ENCODE assay signal across 16 mouse cellular contexts in the genomic region with DNA sequence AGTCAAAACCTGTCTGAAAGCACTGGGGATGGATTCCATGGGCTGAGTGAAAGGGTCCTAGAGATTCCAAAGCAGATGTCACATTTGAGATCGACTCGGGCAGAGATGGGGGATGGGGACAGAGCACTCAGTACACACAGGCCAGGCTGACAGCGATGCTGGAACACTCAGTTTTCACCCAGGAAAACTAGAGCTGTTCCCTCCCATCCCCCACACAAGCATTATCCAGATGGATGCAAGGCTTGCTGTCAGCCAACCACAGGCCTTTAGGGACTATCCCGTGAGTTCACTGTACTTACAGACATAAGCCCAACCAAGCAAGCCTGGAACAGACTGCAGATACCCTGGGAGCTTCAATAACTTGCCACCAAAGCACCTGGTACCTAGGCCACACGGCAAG. TPM values are rescaled to one million over a fixed set of nuclear protein-coding genes. Genes with fewer than 3 reads are reported as not detected.
"Had no signal": no experiment of that assay in that cellular context is flagged by ENCODE, and none has a peak within 500 bp of the region (broad histone marks: within the 10 kb centered on the region; RNA-seq: fewer than 3 reads in every experiment).

No protein-coding gene starts in this region.

- DNase-seq: kidney, adult 9 months; kidney, postnatal 14 days; kidney, postnatal 4 days; liver, embryonic 13.5 days; lung, adult 2 months; lung, postnatal 14 days; lung, postnatal 4 days; midbrain, embryonic 14.5 days; right cerebral cortex, postnatal 25 days; spleen, adult 18-20 months; thymus, adult 2 months; thymus, postnatal 14 days; thymus, postnatal 4 days had no signal

RNA-seq across cellular contexts. Expression of a gene that starts 4.4 kb away (rescaled TPM):
- total RNA-seq: megakaryocyte progenitor cell, adult 5-6 weeks; megakaryocyte-erythroid progenitor cell, adult 5-6 weeks had no signal

RNA-seq across cellular contexts. Expression of a gene that starts 7.9 kb away (rescaled TPM):
- total RNA-seq: megakaryocyte-erythroid progenitor cell, adult 5-6 weeks had no signal

RNA-seq across cellular contexts. Expression of a gene that starts 19.1 kb away (rescaled TPM):
- total RNA-seq: liver, adult 2 months had no signal

RNA-seq across cellular contexts. Expression of a gene that starts 31.8 kb away (rescaled TPM):
- total RNA-seq: liver, adult 2 months had no signal
